Mouse (Mus musculus) hematopoietic multipotent progenitor cell, adult 10-12 weeks (in vitro differentiated cells): ENCODE measurements around the gene Ntrk3. TPM values are rescaled to one million over a fixed set of nuclear protein-coding genes. Genes with fewer than 3 reads are reported as not detected.

Experiments used
- polyA plus RNA-seq: library from polyadenylated mRNA; stranded (reverse); fragments of >175 nt; gene quantifications from 2 replicates; pipeline ENCODE4 v1.2.3, GENCODE M21; 2012; ENCODE audit warnings: low replicate concordance

Gene Ntrk3
- 2.0 and 2.5 TPM in 2 replicates for polyA plus RNA-seq

GRCm38 (mm10) chr7:78737614-78738210, at the start of gene Ntrk3:
Gene Ntrk3 (minus strand): TSS chr7:78738012.

GRCm38 (mm10) chr7:78782639-78783581, 45.1 kb upstream of the Ntrk3 start, which contains the start of the genes Mrps11 and Mrpl46:
Gene Mrps11 (plus strand): TSS chr7:78783119.
Gene Mrpl46 (minus strand): TSS chr7:78783531.

Other genes starting within 250 kb of the Ntrk3 start
- 23.0 and 28.8 TPM in 2 replicates for gene Mrps11, start 45.1 kb upstream of the Ntrk3 start, polyA plus RNA-seq
- gene Mrpl46, start 45.5 kb upstream of the Ntrk3 start, polyA plus RNA-seq, result 1.9 and 11.4 TPM in 2 replicates
- 5.8 and 9.2 TPM in 2 replicates for gene Det1, start 109.3 kb upstream of the Ntrk3 start, polyA plus RNA-seq
- 16.8 and 41.5 TPM in 2 replicates for gene Aen, start 157.8 kb upstream of the Ntrk3 start, polyA plus RNA-seq
- 27.4 and 83.1 TPM in 2 replicates for gene Isg20, start 175.4 kb upstream of the Ntrk3 start, polyA plus RNA-seq